Mouse (Mus musculus) embryo, embryonic 11 days (tissue): ENCODE measurements around the gene Theg.

ENCODE experiments used
- DNase-seq: peaks from one replicate; pipeline ENCODE4 v3.0.0-alpha.2; 2015

The Theg gene

DNA sequence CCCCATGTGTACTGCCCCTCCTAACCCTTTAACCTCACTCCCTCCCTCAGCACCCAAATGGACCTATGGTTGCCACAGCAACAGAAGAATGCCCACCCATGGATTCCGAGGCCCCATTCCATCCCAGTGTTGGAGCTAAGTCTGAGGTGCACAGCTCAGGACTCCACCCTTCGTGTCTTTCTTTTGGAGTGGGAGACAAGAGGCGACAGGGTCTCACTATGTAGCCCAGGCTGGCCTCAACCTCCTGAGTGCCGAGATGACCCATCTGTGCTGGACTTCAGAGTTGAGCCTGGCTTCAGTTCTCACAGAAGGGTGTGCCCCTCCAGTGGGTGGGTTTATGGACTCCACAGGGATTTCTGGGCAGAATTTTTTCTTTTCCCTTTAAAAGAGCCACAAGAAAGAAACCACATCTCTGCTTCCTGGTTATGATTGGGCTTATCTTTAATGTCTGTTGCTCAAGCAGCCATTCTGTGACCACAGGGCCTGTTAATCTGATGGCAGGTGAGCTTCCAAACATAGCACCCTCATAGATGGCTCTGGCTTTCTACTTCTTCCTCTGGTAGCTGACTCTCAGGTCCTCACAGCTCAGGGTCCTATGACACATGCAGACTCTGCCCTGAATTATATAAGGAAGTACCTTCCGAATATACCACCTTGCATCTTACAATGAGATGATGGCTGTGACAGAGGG, at the start of gene Theg:
TSS of gene Theg (minus strand) at position 271 of the 691 bp plus-strand sequence.
- no peak for DNase-seq

GRCm38 (mm10) chr10:79636287-79636686, 49.2 kb upstream of the Theg start:
- no peak for DNase-seq

GRCm38 (mm10) chr10:79633006-79633777, 46.1 kb upstream of the Theg start:
- DNase-seq = no peak

DNA sequence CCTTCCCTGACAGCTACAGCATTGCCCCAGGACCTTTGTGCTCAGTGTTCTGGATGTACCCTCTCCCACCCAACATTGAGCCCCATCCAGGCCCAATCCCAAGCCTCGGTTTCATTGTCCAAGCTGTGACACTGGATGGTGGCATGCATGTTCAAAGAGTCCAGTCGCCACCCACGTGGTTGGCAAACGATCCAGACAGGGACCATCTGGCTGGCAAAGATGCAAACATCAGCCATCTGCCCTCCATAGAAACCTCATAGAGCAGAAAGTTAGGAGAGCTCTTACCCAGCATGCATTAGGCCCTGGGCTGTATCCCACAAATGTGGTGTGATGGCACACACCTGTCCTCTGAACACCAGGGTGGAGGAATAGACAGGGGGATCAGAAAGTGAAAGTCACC, 44.3 kb upstream of the Theg start:
- DNase-seq = no peak

DNA sequence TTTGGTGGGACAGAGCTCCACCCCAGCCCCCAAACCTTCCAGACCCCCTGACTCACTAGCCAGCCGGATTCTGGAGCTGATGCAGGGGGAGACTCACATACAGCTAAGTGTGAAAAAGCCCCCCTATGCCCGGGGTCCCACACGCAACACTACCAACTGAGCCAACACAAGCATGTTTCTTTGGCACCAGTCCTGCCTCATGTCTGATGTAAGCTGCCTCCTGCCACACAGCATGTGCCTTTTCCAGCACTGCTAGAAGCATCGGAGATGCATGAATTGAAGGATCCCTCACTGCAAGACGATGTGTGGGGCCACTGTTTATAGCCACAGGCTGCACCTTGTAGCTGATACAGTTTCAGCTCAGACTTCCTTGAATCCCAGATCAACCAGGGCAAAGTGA, 41.2 kb upstream of the Theg start:
- DNase-seq = no peak

DNA sequence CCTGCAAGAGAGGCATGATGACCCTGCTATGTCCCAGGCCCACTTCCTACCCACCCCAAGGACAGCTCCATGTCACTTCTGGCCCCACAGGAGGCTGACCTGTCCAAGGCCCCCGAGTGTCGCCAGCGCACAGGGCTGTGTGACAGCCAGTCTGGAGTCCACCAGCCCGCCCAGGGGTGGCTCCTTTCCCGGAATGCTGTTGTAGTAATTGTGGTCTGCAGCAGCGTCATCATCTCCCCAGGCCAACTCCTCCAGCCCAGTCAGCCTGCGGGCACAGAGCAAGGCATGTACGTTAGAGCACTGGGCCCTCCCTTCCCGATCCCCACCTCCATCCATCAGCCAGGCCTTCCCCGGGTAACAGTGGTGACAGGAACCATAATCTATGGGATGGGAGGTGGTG, 39.0 kb upstream of the Theg start:
- DNase-seq = no peak

DNA sequence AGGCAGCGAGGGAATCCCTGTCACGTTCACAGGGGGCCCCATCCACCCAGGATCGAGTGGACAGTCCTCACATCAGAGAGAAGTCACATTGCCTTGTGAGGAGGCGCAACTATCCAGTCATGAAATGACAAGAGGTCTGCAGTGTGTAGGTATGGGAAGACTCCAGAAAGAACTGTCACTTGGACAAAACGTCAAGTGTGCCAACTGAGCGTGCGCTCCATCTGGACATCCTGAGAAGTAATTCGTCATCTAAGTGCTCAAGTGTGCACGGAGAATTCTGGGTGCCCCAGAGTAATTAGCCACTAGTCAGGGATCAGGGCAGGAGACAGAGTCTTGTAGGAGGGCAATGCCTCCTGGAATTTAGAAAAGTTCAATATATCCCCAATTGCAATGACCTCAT, 38.3 kb upstream of the Theg start:
- no peak for DNase-seq

- no peak for DNase-seq
Observed at GRCm38 (mm10) chr10:79623950-79624349, 36.8 kb upstream of the Theg start.

- no peak for DNase-seq
Observed at GRCm38 (mm10) chr10:79616376-79616775, 29.2 kb upstream of the Theg start.

- DNase-seq = no peak
Observed at GRCm38 (mm10) chr10:79615860-79616259, 28.7 kb upstream of the Theg start.

DNA sequence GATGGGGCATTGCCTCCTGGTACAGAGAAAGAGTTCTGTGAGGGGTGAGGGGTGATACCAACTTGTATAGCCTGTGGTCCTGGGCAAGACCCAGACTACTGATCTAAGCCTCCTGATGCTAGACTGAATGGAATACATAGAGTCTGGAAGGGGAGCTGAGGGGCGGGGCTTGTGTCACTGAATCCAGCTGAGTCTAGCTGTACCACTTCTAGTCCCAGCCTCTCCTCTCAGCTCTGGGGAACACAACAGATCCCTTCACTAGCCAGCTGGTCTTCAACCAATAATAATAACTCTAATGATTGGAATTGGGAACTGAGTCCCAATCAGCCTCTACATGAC, 27.1 kb upstream of the Theg start:
- DNase-seq = no peak

DNA sequence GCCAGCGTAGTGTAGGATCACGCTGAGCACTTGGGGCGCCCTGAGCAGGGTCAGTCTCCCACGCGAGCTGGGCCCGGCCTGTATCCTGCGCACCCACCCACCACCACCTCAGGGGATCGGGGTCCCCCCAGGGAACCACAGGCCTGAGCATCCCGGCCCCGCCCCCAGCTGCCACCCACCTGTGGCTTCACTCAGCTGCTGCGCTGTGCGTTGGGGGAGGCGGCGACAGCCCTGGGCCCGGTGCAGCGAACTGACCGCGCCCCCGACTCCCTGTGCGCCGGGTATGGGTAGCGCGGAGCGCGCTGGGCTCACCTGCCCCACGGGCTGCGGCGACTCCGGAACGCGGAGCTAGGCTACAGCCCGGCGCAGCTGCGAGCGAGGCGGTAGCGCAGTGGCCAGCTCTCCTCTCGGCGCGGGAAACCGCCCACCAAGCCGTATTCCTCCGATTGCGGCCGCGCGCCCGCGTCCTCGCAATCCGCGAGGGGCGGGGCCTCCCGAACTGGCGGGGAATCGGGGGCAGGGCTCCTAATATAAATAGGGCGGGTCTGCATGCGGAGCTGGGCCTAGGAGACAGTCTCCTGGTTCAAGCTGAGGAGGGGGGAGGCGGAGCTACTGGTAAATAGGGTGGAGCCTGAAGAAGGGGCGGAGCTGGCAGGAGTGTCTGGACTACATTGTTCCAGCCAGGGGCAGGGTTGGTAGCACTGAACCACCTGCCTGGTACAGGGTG, 26.6 kb upstream of the Theg start, which contains the start of gene C2cd4c:
TSS of gene C2cd4c (minus strand) at position 448 of the 727 bp plus-strand sequence.
- peak; percentile 90 for DNase-seq

DNA sequence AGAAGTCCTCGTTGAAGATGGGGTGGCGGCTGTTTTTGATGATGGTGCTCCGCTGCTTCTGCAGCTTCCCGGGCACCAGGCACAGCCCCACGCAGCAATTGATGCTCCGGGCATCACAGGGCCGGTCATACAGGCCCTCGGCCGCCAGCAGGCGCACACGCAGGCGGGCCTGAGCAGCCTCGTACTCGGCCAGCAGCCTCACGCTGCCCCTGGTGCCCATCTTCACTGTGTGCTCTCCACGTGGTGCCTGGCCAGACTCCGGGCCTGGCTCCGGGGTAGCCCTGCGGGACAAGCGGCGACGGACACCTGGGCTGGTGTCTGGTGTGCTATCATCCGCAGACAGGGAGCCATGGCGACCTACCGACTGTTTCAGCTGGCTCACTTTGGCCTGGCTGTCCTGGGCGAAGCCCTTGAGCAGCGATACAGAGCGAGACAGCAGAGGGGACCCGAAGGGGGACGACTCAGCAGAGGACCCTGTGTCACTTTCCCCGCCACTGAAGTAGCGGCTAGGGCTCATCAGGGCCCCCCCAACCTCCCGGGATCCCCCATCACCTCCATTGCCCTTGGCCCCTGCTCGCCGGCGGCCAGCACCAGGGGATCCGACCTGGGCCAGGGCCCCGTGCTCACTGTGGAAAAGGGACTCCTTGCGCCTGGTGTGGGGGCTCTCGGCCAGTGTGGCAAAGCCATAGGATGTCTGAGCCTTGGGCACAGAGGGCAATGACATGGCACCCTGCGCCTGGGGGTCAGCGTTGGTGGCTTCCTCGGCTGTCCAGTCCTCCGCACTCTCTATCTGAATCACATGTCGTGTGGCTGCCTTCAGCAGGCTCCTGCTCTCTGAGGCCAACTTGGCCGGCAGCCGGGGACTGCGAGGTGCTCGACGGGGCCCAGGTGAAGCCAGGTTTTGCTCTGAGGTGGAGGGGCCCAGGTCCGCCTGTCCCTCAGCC, 25.3 kb upstream of the Theg start:
- DNase-seq = peak; percentile 78

DNA sequence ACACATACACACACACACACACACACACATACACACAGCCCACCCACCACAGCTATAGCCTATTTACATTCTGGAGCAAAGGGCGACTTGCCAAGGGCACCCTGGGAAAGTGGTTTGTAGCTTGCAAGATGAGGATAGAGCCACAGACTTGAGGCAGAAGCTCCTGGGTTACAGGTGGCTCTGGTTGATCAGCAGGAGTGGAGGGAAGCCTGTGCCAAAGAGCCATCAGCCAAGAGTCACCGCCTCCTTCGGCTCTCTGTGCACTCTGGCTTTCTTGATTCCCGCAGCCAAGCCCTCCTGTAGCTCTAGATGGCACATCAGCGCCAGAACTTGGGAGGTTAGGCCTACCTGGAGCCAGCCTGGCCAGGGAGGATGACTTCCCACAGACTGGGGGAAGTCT, 24.2 kb upstream of the Theg start:
- no peak for DNase-seq

- no peak for DNase-seq
Observed at GRCm38 (mm10) chr10:79609276-79609675, 22.1 kb upstream of the Theg start.

DNA sequence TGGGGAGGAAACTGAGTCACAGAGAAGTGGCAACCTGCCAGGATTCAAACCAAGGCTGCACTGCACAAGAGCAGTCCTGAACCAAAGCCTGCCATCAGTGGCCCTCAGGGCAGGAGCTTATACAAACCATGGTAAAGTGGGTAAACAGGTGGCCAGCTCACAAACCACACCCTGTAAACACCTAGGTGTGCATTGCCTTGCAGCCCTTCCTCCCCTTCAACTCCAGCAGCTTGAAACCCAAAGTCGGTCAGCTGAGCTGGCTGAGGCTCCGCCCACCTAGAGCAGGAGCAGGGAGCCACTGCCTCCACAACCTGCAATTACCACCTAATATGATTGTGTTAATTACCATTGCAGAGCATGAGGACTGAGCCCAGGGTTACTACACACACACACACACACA, 20.8 kb upstream of the Theg start:
- DNase-seq = no peak

DNA sequence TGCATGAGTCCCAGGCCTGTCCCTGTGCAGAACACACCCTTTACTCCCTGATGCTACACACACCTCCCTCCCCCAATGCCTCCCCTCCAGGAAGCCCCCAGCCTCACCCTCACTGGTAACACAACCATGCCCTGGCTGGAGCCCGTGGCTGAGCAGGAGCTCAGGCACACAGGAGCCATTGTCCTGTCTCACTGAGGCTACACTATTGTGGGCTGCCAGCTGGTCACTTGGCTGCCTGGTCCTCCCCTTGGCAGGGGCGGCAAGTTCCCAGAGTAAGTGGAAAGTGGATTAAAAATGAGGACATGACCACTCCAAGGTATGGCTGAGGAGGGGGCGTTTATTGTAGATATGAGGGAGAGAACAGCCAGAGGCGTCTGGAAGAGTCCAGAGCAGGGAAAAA, 19.4 kb upstream of the Theg start:
- DNase-seq = no peak

- DNase-seq = no peak
Observed at GRCm38 (mm10) chr10:79597936-79598230, 10.8 kb upstream of the Theg start.

- DNase-seq = peak; percentile 10
Observed at GRCm38 (mm10) chr10:79597051-79597935, 10.2 kb upstream of the Theg start.

GRCm38 (mm10) chr10:79595590-79595929, 8.4 kb upstream of the Theg start:
- DNase-seq = no peak

DNA sequence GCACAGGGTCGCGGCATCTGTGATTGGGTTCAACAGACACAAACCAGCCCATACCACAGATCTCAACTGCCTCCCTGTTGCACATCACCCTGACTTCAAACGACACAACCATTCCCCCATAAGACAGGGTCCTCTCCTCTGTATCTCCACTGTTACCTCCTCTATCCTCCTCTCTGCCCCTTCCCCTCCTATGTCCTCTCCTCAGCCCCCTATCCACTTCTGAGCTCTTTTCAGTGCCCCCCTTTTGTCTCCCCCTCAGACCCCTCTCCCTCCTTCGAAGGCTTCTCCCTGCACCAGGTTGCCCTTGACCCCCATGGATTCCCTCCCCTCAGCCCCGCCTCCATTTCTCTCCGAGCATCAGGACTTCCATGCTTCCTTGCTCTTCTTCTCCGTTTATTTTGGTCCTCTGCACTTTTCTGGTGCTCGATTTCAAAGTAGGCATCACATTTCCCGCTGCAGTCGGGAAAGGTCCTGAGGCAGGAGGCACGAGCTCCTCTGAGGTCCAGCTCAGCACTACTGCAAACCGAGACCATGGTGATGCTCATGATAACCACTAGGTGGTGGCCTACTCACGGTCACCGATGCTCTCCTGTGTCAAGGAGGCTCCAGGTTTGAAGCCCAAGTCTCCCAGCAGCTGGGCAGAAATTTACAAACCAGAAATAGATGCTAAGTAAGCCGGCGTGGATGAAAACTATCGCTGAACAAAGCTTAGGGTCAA, 7.9 kb upstream of the Theg start:
- peak; percentile 88 for DNase-seq
